Mouse (Mus musculus) inflammation-experienced regulatory T-cells, adult 6 months (primary cell): ENCODE results near the gene Gstp2. TPM values are rescaled to one million over a fixed set of nuclear protein-coding genes. Genes with fewer than 3 reads are reported as not detected.

ENCODE experiments used
- polyA plus RNA-seq, 3 experiments: library from polyadenylated mRNA; unstranded; fragments of 100-300 nt; shearing (Covaris generic); gene quantifications; one replicate each; pipeline ENCODE4 v1.2.1; 2017

The Gstp2 gene
- polyA plus RNA-seq, 3 experiments from 2014 or later, result 0.72 to 12.0 (median 5.0) TPM

Other genes with a start within 250 kb of the Gstp2 start
- gene Chka, start 194.2 kb downstream of the Gstp2 start, polyA plus RNA-seq, result 1 to 10 TPM; 1.6 to 4.9 (median 4.3) TPM
- gene Tcirg1, start 138.9 kb downstream of the Gstp2 start, polyA plus RNA-seq, result 10 to 100 TPM; 57.2 to 85.0 (median 60.4) TPM
- 100 to 1,000 TPM; 219 to 266 (median 256) TPM for gene Ndufs8, start 133.2 kb downstream of the Gstp2 start, polyA plus RNA-seq
- under 1 TPM in 1 of 3 experiments, not detected in 2; 0.36 TPM for gene Aldh3b1, start 116.2 kb downstream of the Gstp2 start, polyA plus RNA-seq
- gene Unc93b1, start 110.8 kb downstream of the Gstp2 start, polyA plus RNA-seq, result 10 to 100 TPM; 23.5 to 38.0 (median 26.2) TPM
- not detected for gene Aldh3b3, start 87.4 kb downstream of the Gstp2 start, polyA plus RNA-seq
- not detected for gene Aldh3b2, start 73.7 kb downstream of the Gstp2 start, polyA plus RNA-seq
- gene Acy3, start 59.5 kb downstream of the Gstp2 start, polyA plus RNA-seq, result 1 to 10 TPM in 2 of 3 experiments, under 1 TPM in 1; 0.73 to 2.3 (median 2.2) TPM
- not detected for gene Tbx10, start 53.3 kb downstream of the Gstp2 start, polyA plus RNA-seq
- 10 to 100 TPM; 10.3 to 16.2 (median 15.9) TPM for gene Nudt8, start 45.4 kb downstream of the Gstp2 start, polyA plus RNA-seq
- under 1 TPM; 0.16 to 0.99 (median 0.44) TPM for gene Gm49405, start 45.4 kb downstream of the Gstp2 start, polyA plus RNA-seq
- 1 to 10 TPM in 2 of 3 experiments, under 1 TPM in 1; 0.31 to 2.8 (median 1.6) TPM for gene Doc2g, start 42.7 kb downstream of the Gstp2 start, polyA plus RNA-seq
- gene Ndufv1, start 33.2 kb downstream of the Gstp2 start, polyA plus RNA-seq, result 100 to 1,000 TPM; 104 to 136 (median 114) TPM
- 100 to 1,000 TPM; 417 to 553 (median 508) TPM for gene Gstp1, start 8.0 kb downstream of the Gstp2 start, polyA plus RNA-seq
- gene Gstp3, start 13.5 kb upstream of the Gstp2 start, polyA plus RNA-seq, result 100 to 1,000 TPM; 178 to 293 (median 197) TPM
- gene Cabp2, start 35.6 kb upstream of the Gstp2 start, polyA plus RNA-seq, result not detected
- gene Cdk2ap2, start 51.2 kb upstream of the Gstp2 start, polyA plus RNA-seq, result 100 to 1,000 TPM; 329 to 406 (median 406) TPM
- gene Pitpnm1, start 54.0 kb upstream of the Gstp2 start, polyA plus RNA-seq, result 100 to 1,000 TPM in 1 of 3 experiments, 10 to 100 TPM in 2; 80.6 to 147 (median 88.8) TPM
- gene Aip, start 79.8 kb upstream of the Gstp2 start, polyA plus RNA-seq, result 100 to 1,000 TPM; 171 to 228 (median 197) TPM
- gene Gpr152, start 93.8 kb upstream of the Gstp2 start, polyA plus RNA-seq, result under 1 TPM in 1 of 3 experiments, not detected in 2; 0.22 TPM
- 1 to 10 TPM in 1 of 3 experiments, under 1 TPM in 2; 0.91 to 1.1 (median 0.97) TPM for gene Cabp4, start 98.0 kb upstream of the Gstp2 start, polyA plus RNA-seq
- gene Coro1b, start 102.6 kb upstream of the Gstp2 start, polyA plus RNA-seq, result 100 to 1,000 TPM; 228 to 269 (median 241) TPM
- 100 to 1,000 TPM; 802 to 889 (median 855) TPM for gene Ptprcap, start 107.6 kb upstream of the Gstp2 start, polyA plus RNA-seq
- gene Rps6kb2, start 117.3 kb upstream of the Gstp2 start, polyA plus RNA-seq, result 10 to 100 TPM; 26.3 to 35.3 (median 30.1) TPM
- 10 to 100 TPM in 2 of 3 experiments, 1 to 10 TPM in 1; 5.2 to 12.9 (median 11.9) TPM for gene Carns1, start 129.5 kb upstream of the Gstp2 start, polyA plus RNA-seq
- gene Tbc1d10c, start 145.3 kb upstream of the Gstp2 start, polyA plus RNA-seq, result 100 to 1,000 TPM; 608 to 658 (median 621) TPM
- 1,000 to 10,000 TPM in 1 of 3 experiments, 100 to 1,000 TPM in 2; 808 to 1,210 (median 823) TPM for gene Ppp1ca, start 146.0 kb upstream of the Gstp2 start, polyA plus RNA-seq
- gene Rad9a, start 155.6 kb upstream of the Gstp2 start, polyA plus RNA-seq, result 10 to 100 TPM; 43.6 to 63.0 (median 59.1) TPM
- gene Clcf1, start 168.2 kb upstream of the Gstp2 start, polyA plus RNA-seq, result 10 to 100 TPM; 13.4 to 51.6 (median 33.9) TPM
- gene AC109138.7, start 168.3 kb upstream of the Gstp2 start, polyA plus RNA-seq, result not detected
- gene Pold4, start 185.9 kb upstream of the Gstp2 start, polyA plus RNA-seq, result 100 to 1,000 TPM in 2 of 3 experiments, 10 to 100 TPM in 1; 96.4 to 134 (median 118) TPM
- 10 to 100 TPM in 2 of 3 experiments, 1 to 10 TPM in 1; 9.6 to 14.5 (median 13.6) TPM for gene Ssh3, start 223.2 kb upstream of the Gstp2 start, polyA plus RNA-seq
- gene Ankrd13d, start 237.1 kb upstream of the Gstp2 start, polyA plus RNA-seq, result 1 to 10 TPM in 2 of 3 experiments, under 1 TPM in 1; 0.87 to 3.0 (median 2.3) TPM